ENCODE assay signal across 8 mouse cellular contexts in genomic region chr6:50678826-50679485, GRCm38 (mm10). TPM values are rescaled to one million over a fixed set of nuclear protein-coding genes. Genes with fewer than 3 reads are reported as not detected.
DNase-seq lines count a peak whose midpoint lies in the region; ATAC-seq and TF ChIP-seq lines count a peak whose summit lies in the region.

No protein-coding gene starts in this region.

- H3K9ac ChIP-seq in embryonic facial prominence, embryonic 12.5 days = no peak overlapping the region
- no peak overlapping the region for H3K9ac ChIP-seq in liver, embryonic 13.5 days
- no peak overlapping the region for H3K9ac ChIP-seq in neural tube, embryonic 15.5 days (replicated peaks)

- H3K4me2 ChIP-seq in embryonic facial prominence, embryonic 12.5 days (replicated peaks) = no peak overlapping the region
- H3K4me2 ChIP-seq in liver, embryonic 13.5 days = no peak overlapping the region
- no peak overlapping the region for H3K4me2 ChIP-seq in neural tube, embryonic 15.5 days

- no peak for TF ChIP-seq POLR2A in testis, adult 2 months (IDR thresholded peaks at IDR 0.05; ENCODE audit: control insufficient read depth, low read depth, low read length)

- H3K27me3 ChIP-seq in embryonic facial prominence, embryonic 12.5 days = peaks cover 5% of the 10 kb centered on the region; the same call in 1 of the 2 replicates
- H3K27me3 ChIP-seq in liver, embryonic 13.5 days = 0 out of 2 replicates have a peak, but pooled peaks cover 13% of the 10 kb centered on the region
- H3K27me3 ChIP-seq in neural tube, embryonic 15.5 days (replicated peaks) = peaks cover 8% of the 10 kb centered on the region; the same call in 1 of the 2 replicates
- no peaks in the 10 kb centered on the region for H3K27me3 ChIP-seq in testis, adult 2 months (ENCODE audit: control insufficient read depth, insufficient read depth, low read length)

- DNase-seq in A20 (ENCODE audit: low read depth, low spot score) = peak; percentile 68
- peak; percentile 72 to 78 for DNase-seq in adrenal gland, postnatal 36 days
- peak; percentile 28 to 64 for DNase-seq in heart, adult 9 months (ENCODE audit: low spot score in 2 of 2)
- DNase-seq in kidney, postnatal 14 days = peak; percentile 79
- DNase-seq in liver, embryonic 13.5 days = peak; percentile 11

- H3K4me3 ChIP-seq in embryonic facial prominence, embryonic 12.5 days = no peak overlapping the region
- H3K4me3 ChIP-seq in liver, embryonic 13.5 days (replicated peaks) = no peak overlapping the region
- H3K4me3 ChIP-seq in neural tube, embryonic 15.5 days (replicated peaks) = no peak overlapping the region
- H3K4me3 ChIP-seq in testis, adult 2 months (ENCODE audit: control insufficient read depth, low read depth, low read length) = no peak overlapping the region

- no peaks in the 10 kb centered on the region for H3K4me1 ChIP-seq in embryonic facial prominence, embryonic 12.5 days
- no peaks in the 10 kb centered on the region for H3K4me1 ChIP-seq in liver, embryonic 13.5 days (replicated peaks)
- peaks cover 18% of the 10 kb centered on the region for H3K4me1 ChIP-seq in neural tube, embryonic 15.5 days
- no peaks in the 10 kb centered on the region for H3K4me1 ChIP-seq in testis, adult 2 months (ENCODE audit: control insufficient read depth, insufficient read depth, low read length)

- 27% methylated on average over 8 of the region's 8 CpGs for WGBS in embryonic facial prominence, embryonic 12.5 days
- WGBS in liver, embryonic 13.5 days (ENCODE audit: insufficient replicate concordance) = 22% methylated on average over 8 of the region's 8 CpGs
- WGBS in neural tube, embryonic 15.5 days = 32% methylated on average over 8 of the region's 8 CpGs

- H3K27ac ChIP-seq in embryonic facial prominence, embryonic 12.5 days = peak overlapping the region; percentile 7; the same call in 1 of the 2 replicates
- H3K27ac ChIP-seq in liver, embryonic 13.5 days = no peak overlapping the region
- no peak overlapping the region for H3K27ac ChIP-seq in neural tube, embryonic 15.5 days (replicated peaks)
- H3K27ac ChIP-seq in testis, adult 2 months (ENCODE audit: control insufficient read depth, insufficient read depth, low read depth, low read length) = no peak overlapping the region

- ATAC-seq in embryonic facial prominence, embryonic 12.5 days (ENCODE audit: insufficient number of reproducible peaks, insufficient read depth, low FRiP score, low TSS enrichment) = 0 out of 2 replicates have a peak, but pooled peaks have one; percentile 22
- no peak for ATAC-seq in liver, embryonic 13.5 days (ENCODE audit: low read depth)
- ATAC-seq in neural tube, embryonic 15.5 days (ENCODE audit: low FRiP score) = peak; percentile 88

- H3K9me3 ChIP-seq in embryonic facial prominence, embryonic 12.5 days = no peaks in the 10 kb centered on the region
- H3K9me3 ChIP-seq in liver, embryonic 13.5 days (replicated peaks) = no peaks in the 10 kb centered on the region
- H3K9me3 ChIP-seq in neural tube, embryonic 15.5 days (replicated peaks) = no peaks in the 10 kb centered on the region

- peak; percentile 95 for TF ChIP-seq CTCF in testis, adult 2 months (IDR thresholded peaks at IDR 0.05; ENCODE audit: control insufficient read depth, insufficient read depth, insufficient replicate concordance, low read depth, low read length)

- H3K36me3 ChIP-seq in embryonic facial prominence, embryonic 12.5 days = no peaks in the 10 kb centered on the region
- no peaks in the 10 kb centered on the region for H3K36me3 ChIP-seq in liver, embryonic 13.5 days
- H3K36me3 ChIP-seq in neural tube, embryonic 15.5 days = no peaks in the 10 kb centered on the region
- no peaks in the 10 kb centered on the region for H3K36me3 ChIP-seq in testis, adult 2 months (ENCODE audit: control insufficient read depth, insufficient read depth, low read length)

RNA-seq across cellular contexts. Expression of gene Npvf, which starts 24.7 kb away (rescaled TPM):
- total RNA-seq in adrenal gland, postnatal 36 days (2021) = not detected
- polyA plus RNA-seq in embryonic facial prominence, embryonic 12.5 days (2016; fragmentation: Nextera tagmentation; extraction: Ambion mirVana) = 0.29 TPM in 1 of 2 replicates, not detected in the other
- not detected in 2 replicates for polyA plus RNA-seq in liver, embryonic 13.5 days (2015; fragmentation: Nextera tagmentation; extraction: Ambion mirVana)
- polyA plus RNA-seq in neural tube, embryonic 15.5 days (2015; fragmentation: Nextera tagmentation; extraction: Ambion mirVana) = 0.26 TPM in 1 of 2 replicates, not detected in the other
- not detected in 2 replicates for polyA plus RNA-seq in testis, adult 2 months (2012; rRNA removed)

Comparison
In these comparisons a context has a peak if more than half of its experiments do, and no peak if none do; other contexts are left out.
1. DNase-seq: peak in every context shown above with its lines; median percentile 79 in kidney, postnatal 14 days; 75 in adrenal gland, postnatal 36 days; 68 in A20; 46 in heart, adult 9 months; 11 in liver, embryonic 13.5 days.